Mouse (Mus musculus): ENCODE results near the gene AW549877. TPM values are rescaled to one million over a fixed set of nuclear protein-coding genes. Genes with fewer than 3 reads are reported as not detected.

AW549877 gene
- polyA plus RNA-seq, 1 experiment from 2014 or later, result 37.0 TPM

Other genes starting within 250 kb of the AW549877 start
- 10.9 and 11.7 TPM in 2 replicates for gene Fbxo4, start 16.2 kb downstream of the AW549877 start, polyA plus RNA-seq (2015; fragmentation: Nextera tagmentation; extraction: Ambion mirVana)
- gene Oxct1, start 30.6 kb upstream of the AW549877 start, polyA plus RNA-seq (2015; fragmentation: Nextera tagmentation; extraction: Ambion mirVana), result 296 and 323 TPM in 2 replicates

Data from kidney, embryonic 15.5 days (tissue).